Mouse (Mus musculus): ENCODE measurements around the gene Mtfr1l. TPM values are rescaled to one million over a fixed set of nuclear protein-coding genes. Genes with fewer than 3 reads are reported as not detected.

Mtfr1l gene
- polyA plus RNA-seq, 1 experiment from 2014 or later: 116 TPM

DNA sequence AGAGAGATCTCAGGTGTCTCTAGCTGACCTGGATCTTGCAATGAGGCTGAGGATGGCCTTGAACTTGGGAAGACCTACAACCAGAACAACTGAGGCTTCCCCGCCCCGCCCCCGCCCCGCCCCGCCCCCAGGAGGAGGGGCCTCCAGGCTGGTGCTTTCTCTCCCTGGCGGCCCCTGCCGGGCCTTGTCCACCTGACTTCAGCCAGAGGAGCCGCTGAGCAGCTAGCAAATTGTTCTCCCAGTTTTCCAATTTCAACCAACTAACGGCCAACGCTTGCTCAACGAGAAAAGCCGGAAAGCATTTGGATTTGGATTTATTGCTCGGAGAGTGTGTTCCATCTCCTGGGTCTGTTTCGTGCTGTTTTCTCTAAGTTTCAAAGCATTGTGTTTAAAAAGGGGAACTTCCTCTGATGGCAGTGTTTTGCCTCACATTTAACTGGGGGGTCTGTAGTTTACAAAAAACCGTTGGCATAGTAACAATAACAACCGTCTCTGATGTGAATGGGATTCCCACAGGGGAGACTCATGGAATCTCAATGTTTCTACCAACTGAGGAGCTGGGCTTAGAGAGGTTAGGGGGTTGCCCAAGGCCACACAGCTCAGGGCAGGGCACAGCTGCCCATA, 22.6 kb upstream of the Mtfr1l start:
- ATAC-seq (ENCODE audit: insufficient number of reproducible peaks, low FRiP score, low TSS enrichment, low read depth): no peak
- Histone ChIP-seq H3K27ac (replicated peaks) (peak overlapping the region; percentile 78), H3K27me3 (no peaks in the 10 kb centered on the region), H3K4me2 (replicated peaks) (0 out of 2 replicates have a peak overlapping the region, but pooled peaks have one; percentile 6), H3K4me3 (replicated peaks) (no peak overlapping the region), H3K9me3 (replicated peaks) (no peaks in the 10 kb centered on the region), H3K4me1 (peaks cover 18% of the 10 kb centered on the region), H3K36me3 (no peaks in the 10 kb centered on the region), H3K9ac (no peak overlapping the region)
- WGBS: 12% methylated on average over 16 of the region's 16 CpGs

DNA sequence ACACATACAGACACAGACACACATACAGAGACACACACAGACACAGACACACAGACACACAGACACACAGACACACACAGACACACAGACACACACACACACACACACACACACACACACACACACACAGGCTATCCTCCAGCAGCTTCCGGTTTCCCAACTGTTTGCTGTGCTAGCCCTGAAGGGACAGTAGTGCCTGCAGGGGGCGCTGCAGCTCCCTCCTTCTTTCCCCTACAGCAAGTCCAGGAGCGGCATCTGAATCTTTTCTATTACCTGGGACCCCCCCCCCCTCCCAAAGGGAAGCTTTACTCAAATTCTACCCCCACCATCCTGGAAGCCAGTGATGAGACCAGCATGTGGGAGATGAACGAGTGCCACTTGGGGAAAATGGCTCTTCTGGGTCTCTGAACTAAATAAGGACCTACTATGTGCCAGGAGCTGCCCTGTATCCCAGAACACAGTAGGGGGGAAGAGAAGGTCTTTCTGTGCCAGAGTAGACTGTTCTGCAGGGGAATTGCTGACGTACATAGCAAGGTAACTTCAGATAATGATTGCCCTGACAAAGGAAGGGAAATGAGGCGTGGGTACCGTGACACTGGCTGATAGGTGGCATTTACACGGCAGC, 20.9 kb upstream of the Mtfr1l start:
- no peak overlapping the region for H3K4me3 ChIP-seq (replicated peaks)
- no peaks in the 10 kb centered on the region for H3K36me3 ChIP-seq
- H3K9me3 ChIP-seq (replicated peaks): no peaks in the 10 kb centered on the region
- no peak for ATAC-seq (ENCODE audit: insufficient number of reproducible peaks, low FRiP score, low TSS enrichment, low read depth)
- H3K9ac ChIP-seq: no peak overlapping the region
- 69% methylated on average over 7 of the region's 8 CpGs for WGBS
- H3K27ac ChIP-seq (replicated peaks): no peak overlapping the region
- H3K27me3 ChIP-seq: no peaks in the 10 kb centered on the region
- no peak overlapping the region for H3K4me2 ChIP-seq (replicated peaks)
- H3K4me1 ChIP-seq: peaks cover 26% of the 10 kb centered on the region

DNA sequence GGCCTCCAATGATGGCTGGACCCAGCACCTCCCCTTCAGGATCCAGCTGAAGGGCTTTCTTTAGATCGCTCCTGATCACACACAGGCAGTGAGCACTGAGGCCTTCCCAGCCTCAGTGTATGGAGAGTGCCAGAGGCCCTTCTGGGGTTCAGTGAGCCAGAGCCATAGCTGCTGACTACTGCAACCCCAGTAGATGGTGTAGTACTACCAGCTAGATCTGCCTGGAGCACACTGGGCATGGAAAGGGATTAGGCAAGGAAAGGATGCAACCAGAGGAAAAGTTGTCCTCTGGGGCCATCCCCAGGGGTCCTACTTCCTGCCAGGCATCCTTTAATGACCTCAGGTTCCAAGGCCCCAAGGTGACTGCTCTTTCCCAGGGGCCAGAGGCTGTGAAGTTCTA, 18.4 kb upstream of the Mtfr1l start:
- Histone ChIP-seq H3K9ac (no peak overlapping the region), H3K9me3 (replicated peaks) (0 out of 2 replicates have a peak, but pooled peaks cover 4% of the 10 kb centered on the region)
- 79% methylated on average over 1 of the region's 1 CpGs for WGBS

DNA sequence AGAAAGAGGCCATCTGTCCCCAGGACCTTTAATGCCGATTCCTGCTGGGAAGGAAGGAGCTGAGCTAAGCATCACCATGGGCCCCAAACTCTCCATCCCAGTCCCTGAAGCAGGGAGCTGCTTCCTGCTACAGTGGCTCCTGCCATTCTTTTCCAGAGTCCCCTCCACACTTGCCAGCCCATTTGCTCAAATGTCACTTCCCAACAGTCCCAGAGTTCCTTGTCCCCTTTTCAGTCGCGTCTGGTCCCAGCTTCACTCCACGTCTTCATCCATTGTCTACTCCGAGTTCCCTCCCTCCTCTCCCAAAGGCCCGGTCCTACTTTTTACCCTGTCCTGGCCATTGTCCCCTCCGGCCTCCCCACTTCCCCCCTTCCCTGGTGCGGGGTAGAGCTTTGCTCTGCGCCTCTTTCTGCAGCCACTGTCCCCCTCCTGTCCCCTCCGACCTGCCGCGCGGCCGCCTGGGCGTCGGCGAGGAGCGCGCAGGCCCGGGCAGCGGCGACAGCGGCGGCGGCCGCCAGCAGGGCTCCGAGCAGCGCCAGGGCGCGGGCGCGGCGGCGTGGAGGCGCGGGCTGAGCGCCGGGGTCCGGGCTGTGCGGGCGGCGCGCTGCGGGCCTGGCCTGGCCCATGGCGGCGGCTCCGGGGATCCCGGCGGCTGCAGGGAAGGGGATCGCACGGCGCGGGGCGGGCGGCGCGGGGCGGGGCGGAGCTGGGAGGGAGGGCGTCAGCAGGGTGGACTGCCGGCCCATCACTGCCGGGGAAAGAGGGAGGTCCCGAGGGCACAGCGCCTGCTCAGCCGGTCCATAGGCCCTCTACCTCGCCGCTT, 16.5 kb upstream of the Mtfr1l start, which contains the start of gene Selenon:
Selenon (minus strand) TSS at position 673 of the 823 bp plus-strand sequence.
- Histone ChIP-seq H3K9me3 (replicated peaks) (0 out of 2 replicates have a peak, but pooled peaks cover 4% of the 10 kb centered on the region), H3K9ac (peak within 1 kb of the TSS; percentile 88), H3K4me2 (replicated peaks) (peak within 1 kb of the TSS; percentile 67), H3K27me3 (no peaks in the 10 kb centered on the region), H3K27ac (replicated peaks) (peak within 1 kb of the TSS; percentile 77), H3K4me1 (peaks cover 33% of the 10 kb centered on the region), H3K4me3 (replicated peaks) (peak within 1 kb of the TSS; percentile 73), H3K36me3 (peaks cover 25% of the 10 kb centered on the region)
- under 1% methylated on average over 50 of the region's 67 CpGs for WGBS
- ATAC-seq (ENCODE audit: insufficient number of reproducible peaks, low FRiP score, low TSS enrichment, low read depth): peak; percentile 88

More for the DNA sequence above, 18.4 kb upstream of the Mtfr1l start:
- no peak overlapping the region for H3K27ac ChIP-seq (replicated peaks)
- no peaks in the 10 kb centered on the region for H3K27me3 ChIP-seq
- H3K4me1 ChIP-seq: peaks cover 30% of the 10 kb centered on the region
- peaks cover 14% of the 10 kb centered on the region for H3K36me3 ChIP-seq
- no peak overlapping the region for H3K4me3 ChIP-seq (replicated peaks)
- H3K4me2 ChIP-seq (replicated peaks): no peak overlapping the region
- no peak for ATAC-seq (ENCODE audit: insufficient number of reproducible peaks, low FRiP score, low TSS enrichment, low read depth)

DNA sequence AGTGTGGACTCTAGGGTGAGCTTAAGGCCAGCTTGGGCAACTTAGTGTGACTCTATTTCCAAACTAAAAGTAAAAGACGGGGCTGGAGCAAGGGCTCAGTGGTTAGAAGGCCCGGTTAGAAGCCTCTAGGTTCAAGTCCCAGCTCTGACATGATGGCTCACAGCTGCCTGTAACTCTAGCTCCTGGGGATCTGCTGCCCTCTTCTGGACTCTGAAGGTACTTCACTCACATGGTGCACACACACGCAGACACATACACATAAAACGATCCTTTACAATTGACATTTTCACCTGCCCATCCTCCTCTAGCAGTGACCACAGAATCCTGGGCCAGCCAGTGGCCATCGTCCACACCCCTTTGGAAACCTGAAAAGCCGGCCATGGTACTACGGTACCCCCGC, 14.7 kb upstream of the Mtfr1l start:
- 0 out of 2 replicates have a peak, but pooled peaks cover 4% of the 10 kb centered on the region for H3K9me3 ChIP-seq (replicated peaks)
- no peak overlapping the region for H3K9ac ChIP-seq
- no peak overlapping the region for H3K4me2 ChIP-seq (replicated peaks)
- no peak for ATAC-seq (ENCODE audit: insufficient number of reproducible peaks, low FRiP score, low TSS enrichment, low read depth)
- WGBS: 96% methylated on average over 8 of the region's 8 CpGs
- H3K4me1 ChIP-seq: peaks cover 33% of the 10 kb centered on the region
- H3K27me3 ChIP-seq: no peaks in the 10 kb centered on the region
- H3K27ac ChIP-seq (replicated peaks): no peak overlapping the region
- H3K4me3 ChIP-seq (replicated peaks): no peak overlapping the region
- peaks cover 32% of the 10 kb centered on the region for H3K36me3 ChIP-seq

DNA sequence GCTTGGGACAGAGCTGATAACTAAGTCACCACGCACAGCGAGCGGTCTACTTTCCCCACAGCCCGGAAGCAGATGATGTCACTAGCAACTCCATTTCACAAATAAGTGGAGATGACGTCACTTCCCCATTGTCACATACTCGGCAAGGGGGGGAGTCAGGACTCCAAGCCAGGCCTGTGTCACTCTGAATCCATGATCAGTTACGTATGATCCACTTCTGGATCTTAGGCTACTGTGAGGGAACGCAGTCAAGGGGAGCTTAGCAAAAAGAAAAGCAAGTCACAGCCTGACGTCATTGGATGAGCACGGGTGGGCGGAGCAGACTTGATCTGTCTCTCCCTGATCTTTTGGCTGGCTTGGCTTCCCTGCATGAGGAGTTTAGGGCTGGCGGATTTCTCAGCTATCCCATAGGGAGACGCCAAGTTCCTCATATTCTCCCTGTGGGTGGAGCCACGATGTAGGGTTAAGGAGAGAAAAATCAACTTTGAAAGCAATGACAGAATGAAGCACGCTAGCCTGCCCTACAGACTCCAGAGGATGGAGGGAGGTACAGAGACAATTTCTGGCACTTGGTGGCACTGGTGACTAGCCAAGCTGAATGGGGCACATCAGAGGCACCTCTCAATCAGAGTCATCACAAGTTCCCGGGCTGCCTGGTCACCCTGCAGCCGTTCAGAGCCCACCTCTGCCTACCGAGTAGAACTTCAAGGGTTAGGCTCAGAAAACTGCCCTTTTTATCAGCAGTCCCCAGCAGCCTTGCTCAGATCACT, 13.2 kb upstream of the Mtfr1l start:
- Histone ChIP-seq H3K9me3 (replicated peaks) (0 out of 2 replicates have a peak, but pooled peaks cover 4% of the 10 kb centered on the region), H3K27me3 (no peaks in the 10 kb centered on the region), H3K4me1 (peaks cover 33% of the 10 kb centered on the region), H3K9ac (0 out of 2 replicates have a peak overlapping the region, but pooled peaks have one; percentile 0), H3K27ac (replicated peaks) (no peak overlapping the region), H3K4me3 (replicated peaks) (no peak overlapping the region), H3K36me3 (peaks cover 39% of the 10 kb centered on the region), H3K4me2 (replicated peaks) (no peak overlapping the region)
- no peak for ATAC-seq (ENCODE audit: insufficient number of reproducible peaks, low FRiP score, low TSS enrichment, low read depth)
- WGBS: 62% methylated on average over 18 of the region's 18 CpGs

DNA sequence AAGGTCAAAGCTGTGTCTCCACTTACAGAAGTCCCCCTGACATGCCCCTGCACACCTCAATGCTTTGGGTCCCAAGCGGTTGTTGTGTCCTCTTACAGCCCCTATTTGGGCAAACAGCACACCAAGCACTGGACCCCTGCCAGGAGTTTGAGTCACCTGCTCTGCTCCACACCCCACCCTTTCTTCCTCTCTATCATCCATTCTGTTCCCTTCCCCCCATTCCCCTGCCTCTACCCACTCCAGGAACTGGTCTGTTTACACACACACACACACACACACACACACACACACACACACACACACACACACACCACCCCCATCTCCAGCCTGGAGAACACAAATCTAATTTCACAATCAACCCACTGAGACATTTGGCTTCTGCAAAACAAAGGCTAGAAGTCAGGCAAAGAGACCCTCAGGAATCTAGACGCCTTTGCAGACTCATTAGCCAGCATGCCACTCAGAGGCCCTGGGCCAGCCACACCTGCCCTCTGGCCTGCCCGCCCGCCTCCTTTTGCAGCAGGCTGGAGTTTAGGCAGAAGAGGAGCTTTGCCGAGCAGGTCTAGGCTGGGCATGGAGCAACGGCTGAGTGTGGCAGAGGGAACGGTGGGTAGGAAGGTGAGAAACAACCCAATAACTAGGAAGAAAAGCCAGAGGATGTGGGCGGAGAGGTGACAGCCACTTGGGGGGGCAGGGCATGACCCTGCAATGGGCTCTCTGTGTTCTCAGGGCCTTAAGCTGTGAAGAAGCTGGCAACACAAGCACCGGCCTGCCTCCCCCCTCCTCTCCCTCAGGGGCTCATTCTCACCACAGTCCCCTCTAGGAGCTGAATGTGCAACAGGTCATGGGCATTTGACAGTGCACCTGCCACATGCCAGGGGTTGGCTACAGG, 11.9 kb upstream of the Mtfr1l start:
- Histone ChIP-seq H3K4me1 (peaks cover 28% of the 10 kb centered on the region), H3K36me3 (peaks cover 50% of the 10 kb centered on the region), H3K9ac (no peak overlapping the region), H3K4me3 (replicated peaks) (no peak overlapping the region), H3K27me3 (no peaks in the 10 kb centered on the region), H3K4me2 (replicated peaks) (no peak overlapping the region), H3K9me3 (replicated peaks) (0 out of 2 replicates have a peak, but pooled peaks cover 4% of the 10 kb centered on the region), H3K27ac (replicated peaks) (no peak overlapping the region)
- no peak for ATAC-seq (ENCODE audit: insufficient number of reproducible peaks, low FRiP score, low TSS enrichment, low read depth)
- WGBS: 56% methylated on average over 9 of the region's 9 CpGs

DNA sequence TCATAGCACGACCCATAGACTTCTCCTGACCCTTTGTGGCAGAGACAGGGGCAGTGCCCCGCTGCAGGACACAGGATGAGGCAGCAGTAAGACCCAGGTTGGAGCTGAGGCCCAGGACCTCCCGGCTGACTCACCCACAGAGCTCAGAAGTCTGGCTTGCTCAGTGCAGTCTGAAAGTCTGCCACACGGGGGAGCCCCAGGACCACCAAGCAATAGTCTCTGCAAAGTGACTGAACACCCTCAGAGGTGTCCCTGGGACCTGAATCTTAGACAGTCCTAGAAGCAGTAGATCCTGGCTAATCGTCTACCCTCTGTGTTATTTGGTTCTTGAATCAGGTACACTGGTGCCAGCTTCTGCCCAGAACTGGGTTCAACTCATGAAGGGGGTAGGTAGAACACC, 8.1 kb upstream of the Mtfr1l start:
- ATAC-seq (ENCODE audit: insufficient number of reproducible peaks, low FRiP score, low TSS enrichment, low read depth): peak; percentile 55; the same call in 1 of the 2 replicates
- H3K27me3 ChIP-seq: no peaks in the 10 kb centered on the region
- H3K4me2 ChIP-seq (replicated peaks): no peak overlapping the region
- 6% methylated on average over 5 of the region's 5 CpGs for WGBS
- H3K4me1 ChIP-seq: peaks cover 11% of the 10 kb centered on the region
- H3K27ac ChIP-seq (replicated peaks): no peak overlapping the region
- no peak overlapping the region for H3K9ac ChIP-seq
- H3K4me3 ChIP-seq (replicated peaks): no peak overlapping the region
- no peaks in the 10 kb centered on the region for H3K9me3 ChIP-seq (replicated peaks)
- peaks cover 66% of the 10 kb centered on the region for H3K36me3 ChIP-seq

DNA sequence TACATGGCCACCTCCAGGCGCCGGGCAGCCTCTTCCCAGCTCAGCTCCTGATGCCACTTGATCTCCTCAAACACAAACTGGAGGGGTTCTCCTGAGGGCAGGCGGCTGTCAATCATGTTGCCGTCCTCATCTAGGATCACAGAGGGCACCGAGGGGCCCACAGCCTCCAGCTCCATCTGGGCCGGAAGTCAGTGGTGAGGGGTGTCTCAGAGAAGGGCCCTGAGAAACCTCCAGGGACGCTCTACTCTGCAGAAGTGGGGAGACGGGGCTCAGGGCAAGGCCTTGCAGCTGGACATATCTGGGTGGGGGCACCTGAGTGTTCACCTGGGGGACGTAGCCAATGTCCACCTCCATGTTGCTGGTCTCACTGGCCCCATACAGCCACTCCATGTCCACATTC, 7.5 kb upstream of the Mtfr1l start:
- H3K4me3 ChIP-seq (replicated peaks): no peak overlapping the region
- no peak overlapping the region for H3K4me2 ChIP-seq (replicated peaks)
- peaks cover 8% of the 10 kb centered on the region for H3K4me1 ChIP-seq
- 88% methylated on average over 9 of the region's 9 CpGs for WGBS
- ATAC-seq (ENCODE audit: insufficient number of reproducible peaks, low FRiP score, low TSS enrichment, low read depth): no peak
- peaks cover 67% of the 10 kb centered on the region for H3K36me3 ChIP-seq
- no peak overlapping the region for H3K27ac ChIP-seq (replicated peaks)
- no peaks in the 10 kb centered on the region for H3K9me3 ChIP-seq (replicated peaks)
- H3K27me3 ChIP-seq: no peaks in the 10 kb centered on the region
- no peak overlapping the region for H3K9ac ChIP-seq

DNA sequence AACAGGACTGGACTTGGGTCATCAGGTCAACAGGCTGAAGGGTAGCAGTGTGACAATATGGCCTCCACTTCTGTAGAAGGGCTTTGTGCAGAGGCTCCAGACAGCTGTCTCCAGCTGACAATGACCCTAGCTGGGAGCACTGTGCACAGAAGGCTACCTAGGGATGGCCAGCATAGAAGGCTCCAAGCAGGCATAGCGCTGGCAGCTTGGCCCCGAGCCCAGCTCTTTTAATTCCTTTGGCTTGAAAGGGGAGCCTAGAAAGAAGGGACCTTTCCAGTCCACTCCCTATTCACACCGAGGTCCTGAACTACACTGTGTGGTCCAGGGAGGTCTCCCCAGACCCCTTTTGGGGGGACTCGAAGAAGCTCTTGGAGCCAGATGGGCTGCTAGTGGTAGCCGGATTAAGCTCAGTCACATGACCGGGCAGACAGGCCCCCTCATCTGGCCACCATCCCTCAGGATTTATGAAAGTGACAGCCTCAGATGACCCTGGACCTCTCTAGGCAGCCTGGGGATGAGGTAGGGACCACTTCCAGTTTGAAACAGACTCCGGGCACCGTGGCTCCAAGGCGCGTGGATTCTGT, 3.9 kb upstream of the Mtfr1l start:
- no peak for ATAC-seq (ENCODE audit: insufficient number of reproducible peaks, low FRiP score, low TSS enrichment, low read depth)
- 79% methylated on average over 10 of the region's 10 CpGs for WGBS
- peaks cover 45% of the 10 kb centered on the region for H3K36me3 ChIP-seq
- H3K4me2 ChIP-seq (replicated peaks): no peak overlapping the region
- no peak overlapping the region for H3K9ac ChIP-seq
- no peak overlapping the region for H3K27ac ChIP-seq (replicated peaks)
- H3K4me1 ChIP-seq: peaks cover 11% of the 10 kb centered on the region
- no peak overlapping the region for H3K4me3 ChIP-seq (replicated peaks)
- H3K9me3 ChIP-seq (replicated peaks): no peaks in the 10 kb centered on the region
- H3K27me3 ChIP-seq: no peaks in the 10 kb centered on the region

Data from embryonic facial prominence, embryonic 15.5 days (tissue).